Mouse (Mus musculus) heart, adult 8-10 months (tissue): ENCODE data around the gene Pcnx2. TPM values are rescaled to one million over a fixed set of nuclear protein-coding genes. Genes with fewer than 3 reads are reported as not detected.

ENCODE experiments used
- DNase-seq: peaks from one replicate; pipeline ENCODE4 v3.0.0; 2022; ENCODE audit warnings: low spot score
- total RNA-seq, 4 experiments: library from RNA; stranded (reverse); gene quantifications; 2 replicates each; pipeline ENCODE4 v1.2.4; 2022

Gene Pcnx2
- total RNA-seq, 4 experiments from 2014 or later, result 0.49 to 0.90 (median 0.64) TPM

- DNase-seq, result no peak
Measured at GRCm38 (mm10) chr8:125711514-125711913, 186.6 kb downstream of the Pcnx2 start.

- DNase-seq, result no peak
Measured at GRCm38 (mm10) chr8:125709171-125709570, 188.9 kb downstream of the Pcnx2 start.

- DNase-seq, result no peak
Measured at GRCm38 (mm10) chr8:125705816-125706215, 192.3 kb downstream of the Pcnx2 start.

- DNase-seq, result no peak
Measured at GRCm38 (mm10) chr8:125704434-125704833, 193.7 kb downstream of the Pcnx2 start.

- no peak for DNase-seq
Measured at GRCm38 (mm10) chr8:125702868-125703473, 195.1 kb downstream of the Pcnx2 start.

Other genes starting within 250 kb of the Pcnx2 start
- 1 to 10 TPM; 4.9 to 7.0 (median 6.4) TPM for gene Map10, start 228.5 kb downstream of the Pcnx2 start, total RNA-seq
- gene Ntpcr, start 168.4 kb downstream of the Pcnx2 start, total RNA-seq, result 10 to 100 TPM; 14.6 to 18.4 (median 16.3) TPM
- 1 to 10 TPM in 3 of 4 experiments, under 1 TPM in 1; 0.78 to 2.1 (median 1.2) TPM for gene Map3k21, start 12.1 kb upstream of the Pcnx2 start, total RNA-seq
- 1 to 10 TPM in 2 of 4 experiments, under 1 TPM in 2; 0.27 to 1.6 (median 0.78) TPM for gene Kcnk1, start 96.9 kb upstream of the Pcnx2 start, total RNA-seq